Mouse (Mus musculus) lung, adult 2 months (tissue): ENCODE data around the gene Shkbp1.

Source experiments
- CTCF ChIP-seq: fragments of 200-500 bp; IDR thresholded peaks from 2 replicates; pipeline ENCODE4 v1.5.1; 2011; ENCODE audit warnings: mild to moderate bottlenecking, low read length, control low read depth; ENCODE audit not compliant: insufficient read depth
- POLR2A ChIP-seq: fragments of 200-500 bp; IDR thresholded peaks from 2 replicates; pipeline ENCODE4 v1.6.1; 2011; ENCODE audit warnings: low read depth, mild to moderate bottlenecking, control low read depth, low read length, borderline replicate concordance; ENCODE audit errors: extremely low read depth

- TF ChIP-seq POLR2A (no peak), CTCF (no peak)
Observed at GRCm38 (mm10) chr7:27339114-27339513, 16.7 kb downstream of the Shkbp1 start.
